Mouse (Mus musculus) heart, adult 18-20 months (tissue): Measurements from ENCODE around the gene Fbxw19. TPM values are rescaled to one million over a fixed set of nuclear protein-coding genes. Genes with fewer than 3 reads are reported as not detected.
"Not testable (repeated sequence)": the region's sequence is repeated elsewhere in the genome, so short reads cannot be mapped to it uniquely, and the experiment has no call there.

Experiments used
- DNase-seq, 2 experiments: peaks; one replicate each; pipeline ENCODE4 v3.0.0; 2021 to 2022; ENCODE audit warnings: mixed read lengths in 1 of 2
- long read RNA-seq, 2 experiments: library from polyadenylated mRNA; stranded (forward); transcript quantifications; one replicate each; pipeline ENCODE4 v2.0.0; 2021
- total RNA-seq, 2 experiments: library from RNA; stranded (reverse); gene quantifications; 2 replicates each; pipeline ENCODE4 v1.2.3; 2021

The Fbxw19 gene
- total RNA-seq, result not detected
- long read RNA-seq, experiment 1, result 0 reads
- long read RNA-seq, experiment 2, result 0 reads

DNA sequence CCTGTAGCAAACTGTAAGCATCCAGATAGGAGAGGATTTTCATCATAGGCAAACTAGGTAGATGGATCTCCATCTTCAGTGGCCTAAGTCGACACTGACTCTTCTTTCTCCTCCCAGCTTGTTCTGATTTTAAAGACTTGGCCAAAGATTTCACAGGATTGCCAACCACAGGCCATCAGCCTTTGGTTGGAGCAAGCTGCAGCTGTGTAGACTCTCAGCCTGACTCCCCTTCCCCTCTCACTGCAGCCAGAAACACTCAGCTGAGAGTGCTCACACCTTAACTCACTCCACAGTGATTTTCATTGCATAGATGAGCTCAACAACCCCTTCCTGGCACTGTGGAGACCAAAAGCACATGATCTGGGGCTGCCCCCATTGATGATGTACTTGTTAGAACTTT, at the start of gene Fbxw19:
Fbxw19 (minus strand) TSS at position 101 of the 400 bp plus-strand sequence.
- DNase-seq, result not testable (repeated sequence)

DNA sequence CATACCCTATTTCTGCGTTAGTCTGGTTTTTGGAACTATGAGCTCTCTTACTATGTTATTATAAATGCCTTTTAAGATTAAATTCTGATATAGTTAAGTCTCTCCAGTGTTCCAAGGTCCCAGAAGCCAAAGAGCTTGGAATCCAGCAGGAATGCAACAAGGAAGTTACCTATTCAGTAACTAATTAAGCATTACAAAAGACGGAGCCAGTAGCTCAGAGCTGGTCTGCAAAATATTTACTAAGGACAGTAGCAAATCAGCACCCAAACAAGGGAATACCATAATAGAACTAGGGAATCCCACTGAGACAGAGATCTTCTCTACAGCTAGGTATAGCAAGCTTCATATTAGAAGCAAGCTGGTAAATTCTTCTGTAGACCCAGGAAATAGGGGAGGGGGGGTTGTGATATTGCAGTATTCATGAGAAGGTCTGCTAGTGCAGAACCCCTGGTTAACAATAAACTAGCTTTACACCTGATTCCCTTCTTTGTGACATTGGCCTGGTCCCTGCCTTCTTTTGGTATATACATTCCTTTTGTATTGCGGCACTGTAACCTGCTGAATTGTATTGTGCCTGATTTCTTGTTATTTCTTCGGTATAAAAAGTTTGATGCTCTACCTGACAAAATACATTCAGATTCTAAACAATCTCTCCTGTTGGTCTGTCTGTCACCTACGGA, 27.9 kb upstream of the Fbxw19 start:
- DNase-seq, result no peak

DNA sequence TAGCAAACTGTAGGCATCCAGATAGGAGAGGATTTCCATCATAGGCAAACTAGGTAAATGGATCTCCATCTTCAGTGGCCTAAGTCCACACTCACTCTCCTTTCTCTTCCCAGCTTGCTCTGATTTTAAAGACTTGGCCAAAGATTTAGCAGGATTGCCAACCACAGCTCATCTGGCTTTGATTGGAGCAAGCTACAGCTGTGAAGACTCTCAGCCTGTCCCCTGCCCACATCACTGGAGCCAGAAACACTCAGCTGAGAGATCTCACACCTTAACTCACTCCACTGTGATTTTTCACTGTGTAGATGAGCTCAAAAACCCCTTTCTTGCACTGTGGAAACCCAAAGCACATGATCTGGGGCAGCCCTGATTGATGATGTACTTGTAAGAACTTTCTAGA, 46.6 kb downstream of the Fbxw19 start, which contains the start of gene Fbxw16:
Fbxw16 (minus strand) TSS at position 101 of the 400 bp plus-strand sequence.
- DNase-seq, result no peak

DNA sequence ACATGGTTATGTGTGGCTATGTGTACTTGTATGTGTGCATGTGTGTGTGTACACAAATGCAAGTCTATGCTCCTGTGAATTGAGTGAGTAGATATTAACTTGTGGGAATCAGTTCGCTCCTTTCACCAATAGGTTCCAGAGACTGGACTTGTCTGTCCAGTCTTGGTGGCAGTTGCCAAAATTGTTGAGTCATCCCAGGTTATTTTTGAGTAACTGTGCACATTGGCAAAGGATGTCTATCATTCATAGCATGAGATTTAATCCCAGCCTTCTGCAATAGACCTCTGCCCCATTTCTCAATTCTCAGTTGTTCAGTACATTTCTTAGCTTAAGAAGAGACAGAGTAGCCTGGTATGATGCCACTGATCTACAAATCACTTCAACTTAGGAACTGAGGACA, 62.7 kb downstream of the Fbxw19 start:
- DNase-seq, result no peak

Other genes starting within 250 kb of the Fbxw19 start
- not detected for gene Fbxw14, start 208.2 kb downstream of the Fbxw19 start, total RNA-seq
- not detected for gene Fbxw28, start 156.2 kb downstream of the Fbxw19 start, total RNA-seq
- gene Fbxw22, start 91.6 kb downstream of the Fbxw19 start, total RNA-seq, result not detected
- not detected for gene Fbxw16, start 46.7 kb downstream of the Fbxw19 start, total RNA-seq
- gene Fbxw15, start 72.4 kb upstream of the Fbxw19 start, total RNA-seq, result not detected
- gene Fbxw24, start 130.2 kb upstream of the Fbxw19 start, total RNA-seq, result not detected
- not detected for gene Fbxw25, start 168.8 kb upstream of the Fbxw19 start, total RNA-seq
- gene Fbxw18, start 206.8 kb upstream of the Fbxw19 start, total RNA-seq, result not detected